Mouse (Mus musculus) CH12.LX (cell line): Measurements from ENCODE around the gene Dnah12. TPM values are rescaled to one million over a fixed set of nuclear protein-coding genes. Genes with fewer than 3 reads are reported as not detected.

Experiments used
- DNase-seq: peaks from one replicate; pipeline ENCODE4 v3.0.0-alpha.2; 2013; ENCODE audit errors: extremely low read depth
- H3K27ac ChIP-seq: 2 replicates; pipeline ENCODE4 v1.5.1; 2012; ENCODE audit warnings: low read depth, mild to moderate bottlenecking, control low read depth, moderate library complexity; ENCODE audit not compliant: insufficient read depth
- H3K27me3 ChIP-seq: replicated peaks from 2 replicates; pipeline ENCODE3; 2012; ENCODE audit warnings: inconsistent platforms
- H3K36me3 ChIP-seq, 2 experiments: replicated peaks in 1 of 2; 2 replicates each; pipeline versions ENCODE3 to v1.6.1; 2012; ENCODE audit warnings: inconsistent platforms in 1 of 2, low read length in 1 of 2, mild to moderate bottlenecking in 1 of 2, mixed read lengths in 1 of 2, moderate library complexity in 1 of 2; ENCODE audit not compliant: control insufficient read depth in 1 of 2, insufficient read depth in 1 of 2
- H3K4me1 ChIP-seq, 2 experiments: 2 replicates each; pipeline ENCODE4 v1.6.1; 2012; ENCODE audit warnings: inconsistent platforms in 1 of 2, moderate library complexity in 1 of 2; ENCODE audit not compliant: insufficient read depth in 2 of 2, control insufficient read depth in 1 of 2
- H3K4me2 ChIP-seq: 2 replicates; pipeline ENCODE4 v1.6.1; 2012; ENCODE audit warnings: low read depth, mild to moderate bottlenecking, control low read depth; ENCODE audit not compliant: poor library complexity, insufficient read depth, severe bottlenecking
- H3K4me3 ChIP-seq, 3 experiments: fragments of 150-350 bp in 1 of 3; sonication (generic) in 1 of 3; replicated peaks in 1 of 3; 2 replicates each; pipeline versions ENCODE3 to v1.5.1; 2011 to 2012; ENCODE audit warnings: low read depth in 2 of 3, low read length in 2 of 3, mild to moderate bottlenecking in 2 of 3, moderate library complexity in 2 of 3, control low read depth in 1 of 3, improper control_type of control experiment in 1 of 3, inconsistent platforms in 1 of 3, mixed read lengths in 1 of 3; ENCODE audit not compliant: poor library complexity in 1 of 3
- H3K79me2 ChIP-seq: replicated peaks from 2 replicates; pipeline ENCODE4 v1.6.1; 2012; ENCODE audit warnings: mild to moderate bottlenecking, moderate library complexity; ENCODE audit not compliant: control insufficient read depth, poor library complexity, insufficient read depth, severe bottlenecking; ENCODE audit errors: extremely low read depth
- H3K9ac ChIP-seq: 2 replicates; pipeline ENCODE4 v1.6.1; 2012; ENCODE audit warnings: low read depth, mild to moderate bottlenecking, control low read depth, moderate library complexity; ENCODE audit not compliant: insufficient read depth
- H3K9me3 ChIP-seq: replicated peaks from 2 replicates; pipeline ENCODE3; 2012; ENCODE audit warnings: low read length, inconsistent platforms, mixed read lengths
- CHD1 ChIP-seq: IDR thresholded peaks from 2 replicates; pipeline ENCODE4 v1.6.1; 2012; ENCODE audit warnings: low read depth, low read length, improper control_type of control experiment, inconsistent platforms
- CHD2 ChIP-seq: IDR thresholded peaks from 2 replicates; pipeline ENCODE4 v1.6.1; 2011; ENCODE audit warnings: low read length, improper control_type of control experiment
- CTCF ChIP-seq, 2 experiments: IDR thresholded peaks in 1 of 2; conservative IDR thresholded peaks in 1 of 2; 2 replicates each; pipeline ENCODE4 v1.5.1; 2011 to 2012; ENCODE audit warnings: low read depth in 2 of 2, low read length in 2 of 2, improper control_type of control experiment in 1 of 2, inconsistent platforms in 1 of 2, mild to moderate bottlenecking in 1 of 2, moderate library complexity in 1 of 2
- E2F4 ChIP-seq: IDR thresholded peaks from 2 replicates; pipeline ENCODE4 v1.6.1; 2011; ENCODE audit warnings: low read depth, low read length, improper control_type of control experiment; ENCODE audit not compliant: insufficient replicate concordance
- ELF1 ChIP-seq: IDR thresholded peaks from 2 replicates; pipeline ENCODE4 v1.6.1; 2014; ENCODE audit warnings: low read depth, mild to moderate bottlenecking, inconsistent platforms, low read length, improper control_type of control experiment
- EP300 ChIP-seq: IDR thresholded peaks from 2 replicates; pipeline ENCODE4 v1.6.1; 2011; ENCODE audit warnings: low read length, improper control_type of control experiment
- GABPA ChIP-seq: IDR thresholded peaks from 2 replicates; pipeline ENCODE4 v1.6.1; 2012; ENCODE audit warnings: low read depth, low read length, improper control_type of control experiment, inconsistent platforms; ENCODE audit not compliant: insufficient replicate concordance
- KAT2A ChIP-seq: IDR thresholded peaks from 2 replicates; pipeline ENCODE4 v1.6.1; 2012; ENCODE audit warnings: low read length, improper control_type of control experiment, inconsistent platforms; ENCODE audit not compliant: insufficient replicate concordance
- MAFK ChIP-seq: IDR thresholded peaks from 2 replicates; pipeline ENCODE4 v1.6.1; 2011; ENCODE audit warnings: low read length, improper control_type of control experiment; ENCODE audit not compliant: insufficient replicate concordance
- MAX ChIP-seq: IDR thresholded peaks from 2 replicates; pipeline ENCODE4 v1.6.1; 2011; ENCODE audit warnings: low read length, improper control_type of control experiment
- MXI1 ChIP-seq: IDR thresholded peaks from 2 replicates; pipeline ENCODE4 v1.6.1; 2011; ENCODE audit warnings: mild to moderate bottlenecking, low read depth, low read length, improper control_type of control experiment
- MYC ChIP-seq: IDR thresholded peaks from 2 replicates; pipeline ENCODE4 v1.6.1; 2011; ENCODE audit warnings: low read depth, mild to moderate bottlenecking, improper control_type of control experiment, low read length
- NELFE ChIP-seq: IDR thresholded peaks from 2 replicates; pipeline ENCODE4 v1.6.1; 2011; ENCODE audit warnings: low read depth, low read length, improper control_type of control experiment
- NRF1 ChIP-seq: IDR thresholded peaks from 2 replicates; pipeline ENCODE4 v1.6.1; 2014; ENCODE audit warnings: low read depth, mild to moderate bottlenecking, inconsistent platforms, low read length, improper control_type of control experiment, moderate library complexity
- PAX5 ChIP-seq: IDR thresholded peaks from 2 replicates; pipeline ENCODE4 v1.6.1; 2012; ENCODE audit warnings: low read length, inconsistent platforms, mixed read lengths
- RCOR1 ChIP-seq: conservative IDR thresholded peaks from 2 replicates; pipeline ENCODE4 v1.6.1; 2012; ENCODE audit warnings: low read depth, mild to moderate bottlenecking, inconsistent platforms, low read length, improper control_type of control experiment
- SIN3A ChIP-seq: IDR thresholded peaks from 2 replicates; pipeline ENCODE4 v1.6.1; 2012; ENCODE audit warnings: low read length, improper control_type of control experiment, inconsistent platforms
- SMC3 ChIP-seq: IDR thresholded peaks from 2 replicates; pipeline ENCODE4 v1.6.1; 2011; ENCODE audit warnings: low read depth, low read length, improper control_type of control experiment
- TBP ChIP-seq: conservative IDR thresholded peaks from 2 replicates; pipeline ENCODE4 v1.6.1; 2011; ENCODE audit warnings: low read depth, low read length, improper control_type of control experiment
- TCF12 ChIP-seq: IDR thresholded peaks from 2 replicates; pipeline ENCODE4 v1.6.1; 2014; ENCODE audit warnings: low read depth, mild to moderate bottlenecking, inconsistent platforms, low read length, improper control_type of control experiment
- UBTF ChIP-seq: IDR thresholded peaks from 2 replicates; pipeline ENCODE4 v1.6.1; 2012; ENCODE audit warnings: low read depth, mild to moderate bottlenecking, inconsistent platforms, low read length, improper control_type of control experiment, moderate library complexity
- USF1 ChIP-seq: IDR thresholded peaks from 2 replicates; pipeline ENCODE4 v1.6.1; 2014; ENCODE audit warnings: low read depth, mild to moderate bottlenecking, inconsistent platforms, low read length, improper control_type of control experiment
- USF2 ChIP-seq: conservative IDR thresholded peaks from 2 replicates; pipeline ENCODE4 v1.6.1; 2011; ENCODE audit warnings: low read depth, low read length, improper control_type of control experiment
- ZC3H11A ChIP-seq: IDR thresholded peaks from 2 replicates; pipeline ENCODE4 v1.6.1; 2012; ENCODE audit warnings: low read depth, mild to moderate bottlenecking, inconsistent platforms, low read length, improper control_type of control experiment
- ZKSCAN1 ChIP-seq: IDR thresholded peaks from 2 replicates; pipeline ENCODE4 v1.6.1; 2012; ENCODE audit warnings: low read depth, inconsistent platforms, low read length, improper control_type of control experiment, borderline replicate concordance
- ZNF384 ChIP-seq: IDR thresholded peaks from 2 replicates; pipeline ENCODE4 v1.6.1; 2012; ENCODE audit warnings: low read depth, low read length, improper control_type of control experiment, inconsistent platforms
- dilution Hi-C: fragments of 300-500 bp; cut with MboI; formaldehyde crosslinking; loops from 2 replicates; pipeline ENCODE4 v1.14.3; 2020; ENCODE audit warnings: low sequenced_read_pairs; ENCODE audit not compliant: extremely low pct_unique_long_range_greater_than_20kb, extremely low pct_ligation_motif_present
- in situ Hi-C: fragments of 300-500 bp; cut with MboI; formaldehyde crosslinking; loops from 3 replicates; pipeline ENCODE4 v1.14.3; 2019; ENCODE audit warnings: low sequenced_read_pairs, low pct_ligation_motif_present, low pct_unique_long_range_greater_than_20kb, mixed read lengths
- polyA plus RNA-seq: library from polyadenylated mRNA; unstranded; fragments of >175 nt; gene quantifications from 2 replicates; pipeline ENCODE4 v1.2.1, GENCODE M21; 2012; ENCODE audit warnings: low read depth; ENCODE audit not compliant: insufficient read length
- total RNA-seq, 2 experiments: library from RNA; depleted of rRNA; stranded (reverse); fragments of 300-350 nt in 1 of 2; fragments of >200 nt in 1 of 2; gene quantifications; 2 replicates each; pipeline ENCODE4 v1.2.3; 2012 to 2014

Gene Dnah12
- total and polyA plus RNA-seq, 3 experiments: 0.04 to 0.13 (median 0.04) TPM

GRCm38 (mm10) chr14:26668371-26669291, 24.4 kb upstream of the Dnah12 start:
- Histone ChIP-seq H3K27me3 (no peaks in the 10 kb centered on the region), H3K4me1 (peaks cover 5 to 40% of the 10 kb centered on the region in 2 experiments), H3K79me2 (peaks cover 47% of the 10 kb centered on the region), H3K4me3 (peak overlapping the region; percentile 59 to 99 (median 95)), H3K4me2 (peak overlapping the region; percentile 11; the same call in 1 of the 2 replicates), H3K27ac (peak overlapping the region; percentile 58), H3K36me3 (peaks cover 10 to 27% of the 10 kb centered on the region in 2 experiments), H3K9me3 (no peaks in the 10 kb centered on the region), H3K9ac (peak overlapping the region; percentile 66)
- TF ChIP-seq TBP (peak; percentile 55; the same call in 1 of the 2 replicates), SIN3A (peak; percentile 64; the same call in 1 of the 2 replicates), ZNF384 (no peak), USF1 (no peak), NELFE (no peak), PAX5 (no peak), ELF1 (no peak), MXI1 (peak; percentile 33; the same call in 1 of the 2 replicates), MAX (0 out of 2 replicates have a peak, but pooled peaks have one; percentile 34), CHD2 (no peak), UBTF (peak; percentile 65; the same call in 1 of the 2 replicates), KAT2A (no peak)
- dilution Hi-C loops: no loop called here
- peak; percentile 41 for DNase-seq
- in situ Hi-C loops: no loop called here

GRCm38 (mm10) chr14:26669292-26670073, 23.6 kb upstream of the Dnah12 start, which contains the start of gene Pde12:
Gene Pde12, minus strand, starts transcription at chr14:26669883.
- dilution Hi-C loops (no loop called here), in situ Hi-C loops (no loop called here)
- Histone ChIP-seq H3K27ac (peak within 1 kb of the TSS; percentile 58), H3K79me2 (peaks cover 47% of the 10 kb centered on the region), H3K36me3 (peaks cover 9 to 20% of the 10 kb centered on the region in 2 experiments), H3K4me2 (peak within 1 kb of the TSS; percentile 95), H3K9me3 (peaks cover 3% of the 10 kb centered on the region), H3K4me3 (peak within 1 kb of the TSS; percentile 59 to 99 (median 95)), H3K4me1 (peaks cover 5 to 44% of the 10 kb centered on the region in 2 experiments), H3K9ac (peak within 1 kb of the TSS; percentile 66), H3K27me3 (no peaks in the 10 kb centered on the region)
- DNase-seq: peak; percentile 90
- TF ChIP-seq TBP (peak; percentile 64; the same call in 1 of the 2 replicates), ELF1 (peak; percentile 83), MAFK (0 out of 2 replicates have a peak, but pooled peaks have one; percentile 22), ZC3H11A (peak; percentile 100), CTCF (conservative IDR thresholded peaks at IDR 0.05 in 1 of 2, IDR thresholded peaks at IDR 0.05 in 1 of 2; ENCODE audit: low read depth in 2 of 2, low read length in 2 of 2) (no peak), USF2 (no peak), TCF12 (0 out of 2 replicates have a peak, but pooled peaks have one; percentile 18), E2F4 (0 out of 2 replicates have a peak, but pooled peaks have one; percentile 69), MYC (peak; percentile 59), MXI1 (no peak; the same call in 1 of the 2 replicates), CHD1 (no peak), UBTF (no peak), MAX (peak; percentile 60), CHD2 (peak; percentile 69), KAT2A (peak; percentile 84; the same call in 1 of the 2 replicates), SMC3 (no peak), GABPA (peak; percentile 5; the same call in 1 of the 2 replicates), ZKSCAN1 (no peak), NRF1 (peak; percentile 29; the same call in 1 of the 2 replicates), EP300 (no peak), RCOR1 (no peak)
